ENCODE assay signal across 31 mouse cellular contexts in the genomic region with DNA sequence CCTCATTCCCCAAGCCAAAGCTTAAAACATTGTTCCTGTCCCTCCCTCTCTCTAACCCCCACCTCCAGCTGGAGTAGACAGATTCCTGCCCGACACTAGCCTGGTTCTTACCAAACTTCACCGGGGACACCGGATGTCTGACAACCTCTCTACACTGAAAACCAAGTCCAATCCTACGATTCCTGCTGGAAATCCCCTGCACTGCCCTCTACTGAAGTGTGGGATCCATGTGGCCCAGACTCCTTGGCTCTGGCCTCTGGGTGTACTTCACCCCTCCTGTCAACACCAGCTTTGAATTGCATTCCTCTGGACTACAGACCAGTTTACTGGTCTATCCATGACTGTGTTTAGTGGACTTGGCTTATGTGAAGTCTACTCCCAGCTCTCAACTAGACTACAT. TPM values are rescaled to one million over a fixed set of nuclear protein-coding genes. Genes with fewer than 3 reads are reported as not detected.
A peak's percentile ranks its signal among the peaks of the same experiment; 100 is the strongest.
DNase-seq lines count a peak whose midpoint lies in the region; ATAC-seq lines count a peak whose summit lies in the region.
"Had no signal": no experiment of that assay in that cellular context is flagged by ENCODE, and none has a peak within 500 bp of the region (broad histone marks: within the 10 kb centered on the region; RNA-seq: fewer than 3 reads in every experiment).

No protein-coding gene starts in this region.

- no peaks in the 10 kb centered on the region for H3K9me3 ChIP-seq in heart, embryonic 12.5 days (replicated peaks)
- H3K9me3 ChIP-seq in heart, embryonic 16.5 days (replicated peaks; ENCODE audit: control insufficient read depth, low read length), result no peaks in the 10 kb centered on the region
- H3K9me3 ChIP-seq: embryonic facial prominence, embryonic 10.5 days; limb, embryonic 13.5 days; liver, embryonic 13.5 days; midbrain, embryonic 15.5 days; neural tube, embryonic 12.5 days had no signal

- H3K36me3 ChIP-seq in heart, embryonic 12.5 days, result peaks cover 79% of the 10 kb centered on the region
- peaks cover 29% of the 10 kb centered on the region for H3K36me3 ChIP-seq in heart, embryonic 16.5 days (ENCODE audit: control insufficient read depth, insufficient read depth)
- H3K36me3 ChIP-seq: midbrain, embryonic 15.5 days; neural tube, embryonic 12.5 days had no signal

- no peak overlapping the region for H3K9ac ChIP-seq in heart, embryonic 12.5 days
- H3K9ac ChIP-seq in heart, embryonic 16.5 days (ENCODE audit: low read length), result no peak overlapping the region
- H3K9ac ChIP-seq: forebrain, postnatal 0 days; limb, embryonic 13.5 days; liver, embryonic 13.5 days; midbrain, embryonic 15.5 days; neural tube, embryonic 12.5 days had no signal

- ATAC-seq in heart, embryonic 12.5 days (ENCODE audit: insufficient number of reproducible peaks, low FRiP score), result no peak
- no peak for ATAC-seq in heart, embryonic 16.5 days (replicated peaks; ENCODE audit: extremely low read depth, insufficient read depth, low FRiP score)
- ATAC-seq in erythroid progenitor cell, adult 5-6 weeks (replicated peaks; ENCODE audit: low FRiP score, poor library complexity, severe bottlenecking), result no peak
- ATAC-seq: CD4-positive, CD25-positive, alpha-beta regulatory T cell, adult 4 months; forebrain, postnatal 0 days; hindbrain, postnatal 0 days; intestine, embryonic 16.5 days; midbrain, embryonic 15.5 days had no signal

- no peak overlapping the region for H3K27ac ChIP-seq in heart, embryonic 12.5 days (ENCODE audit: poor library complexity, severe bottlenecking)
- 0 out of 2 replicates have a peak overlapping the region, but pooled peaks have one; percentile 16 for H3K27ac ChIP-seq in heart, embryonic 16.5 days (ENCODE audit: low read length)
- H3K27ac ChIP-seq: embryonic facial prominence, embryonic 10.5 days; hindbrain, postnatal 0 days; limb, embryonic 13.5 days; liver, embryonic 13.5 days; macrophage; midbrain, embryonic 15.5 days; neural tube, embryonic 12.5 days had no signal

- no peaks in the 10 kb centered on the region for H3K27me3 ChIP-seq in heart, embryonic 12.5 days (replicated peaks)
- H3K27me3 ChIP-seq in heart, embryonic 16.5 days (ENCODE audit: control insufficient read depth, insufficient read depth, low read length), result no peaks in the 10 kb centered on the region
- H3K27me3 ChIP-seq: limb, embryonic 13.5 days; liver, embryonic 13.5 days; midbrain, embryonic 15.5 days; neural tube, embryonic 12.5 days had no signal

- WGBS in heart, embryonic 12.5 days, result 66% methylated on average over 4 of the region's 4 CpGs
- WGBS in heart, embryonic 16.5 days, result 39% methylated on average over 4 of the region's 4 CpGs

- no peak overlapping the region for H3K4me2 ChIP-seq in heart, embryonic 12.5 days
- H3K4me2 ChIP-seq in heart, embryonic 16.5 days (ENCODE audit: low read depth, low read length), result no peak overlapping the region
- H3K4me2 ChIP-seq: limb, embryonic 13.5 days; liver, embryonic 13.5 days; midbrain, embryonic 15.5 days; neural tube, embryonic 12.5 days had no signal

- peaks cover 27% of the 10 kb centered on the region for H3K4me1 ChIP-seq in heart, embryonic 12.5 days (replicated peaks)
- H3K4me1 ChIP-seq in heart, embryonic 16.5 days (ENCODE audit: control insufficient read depth, insufficient read depth, low read length), result peaks cover 17% of the 10 kb centered on the region
- H3K4me1 ChIP-seq: midbrain, embryonic 15.5 days; neural tube, embryonic 12.5 days had no signal

- peak; percentile 97 for DNase-seq in heart, adult 11 months
- peak; percentile 30 for DNase-seq in lung, postnatal 36 days
- DNase-seq in lung, postnatal 14 days, result no peak
- DNase-seq in layer of hippocampus, postnatal 36 days, result no peak
- DNase-seq: adrenal gland, postnatal 36 days; cerebellum, postnatal 10 days; forebrain, postnatal 0 days; kidney, adult 9 months; kidney, postnatal 14 days; liver, embryonic 13.5 days; lung, adult 2 months; retina, postnatal 1 day; thymus, postnatal 14 days had no signal

- no peak overlapping the region for H3K4me3 ChIP-seq in heart, embryonic 12.5 days
- no peak overlapping the region for H3K4me3 ChIP-seq in heart, embryonic 16.5 days (ENCODE audit: low read length)
- H3K4me3 ChIP-seq: embryonic facial prominence, embryonic 10.5 days; limb, embryonic 13.5 days; liver, embryonic 13.5 days; midbrain, embryonic 15.5 days; neural tube, embryonic 12.5 days had no signal

RNA-seq across cellular contexts. Expression of a gene that starts 9.3 kb away (rescaled TPM):
- polyA plus RNA-seq in heart, embryonic 12.5 days (2016; fragmentation: Nextera tagmentation; extraction: Ambion mirVana), result 57.5 and 58.3 TPM in 2 replicates
- polyA plus RNA-seq in heart, embryonic 16.5 days (2015; fragmentation: Nextera tagmentation; extraction: Ambion mirVana), result 38.5 and 43.1 TPM in 2 replicates
- 2.5 and 3.4 TPM in 2 replicates for total RNA-seq in erythroid progenitor cell, adult 5-6 weeks (2015; ENCODE audit: low replicate concordance)
- 4.0 and 13.7 TPM in 2 replicates for total RNA-seq in erythroid progenitor cell, adult 5-6 weeks (2017; ENCODE audit: low replicate concordance)
- total RNA-seq in layer of hippocampus, postnatal 36 days (2021), result 10 to 100 TPM; 20.5 to 20.7 TPM

RNA-seq across cellular contexts. Expression of a gene that starts 13.4 kb away (rescaled TPM):
- polyA plus RNA-seq in heart, embryonic 12.5 days (2016; fragmentation: Nextera tagmentation; extraction: Ambion mirVana), result 2.0 and 2.3 TPM in 2 replicates
- polyA plus RNA-seq in heart, embryonic 16.5 days (2015; fragmentation: Nextera tagmentation; extraction: Ambion mirVana), result 1.3 and 1.7 TPM in 2 replicates
- not detected in 2 replicates for total RNA-seq in erythroid progenitor cell, adult 5-6 weeks (2015; ENCODE audit: low replicate concordance)
- 2.4 TPM in 1 of 2 replicates, not detected in the other for total RNA-seq in erythroid progenitor cell, adult 5-6 weeks (2017; ENCODE audit: low replicate concordance)
- total RNA-seq in layer of hippocampus, postnatal 36 days (2021), result 10 to 100 TPM; 41.7 to 45.8 TPM

RNA-seq across cellular contexts. Expression of a gene that starts 18.3 kb away (rescaled TPM):
- 45.2 and 49.1 TPM in 2 replicates for polyA plus RNA-seq in heart, embryonic 12.5 days (2016; fragmentation: Nextera tagmentation; extraction: Ambion mirVana)
- polyA plus RNA-seq in heart, embryonic 16.5 days (2015; fragmentation: Nextera tagmentation; extraction: Ambion mirVana), result 89.4 and 112 TPM in 2 replicates
- total RNA-seq in erythroid progenitor cell, adult 5-6 weeks (2015; ENCODE audit: low replicate concordance), result 20.2 and 25.2 TPM in 2 replicates
- total RNA-seq in erythroid progenitor cell, adult 5-6 weeks (2017; ENCODE audit: low replicate concordance), result 2.7 and 4.2 TPM in 2 replicates
- 10 to 100 TPM; 57.0 to 69.0 TPM for total RNA-seq in layer of hippocampus, postnatal 36 days (2021)

RNA-seq across cellular contexts. Expression of a gene that starts 22.7 kb away (rescaled TPM):
- polyA plus RNA-seq in heart, embryonic 12.5 days (2016; fragmentation: Nextera tagmentation; extraction: Ambion mirVana), result not detected in 2 replicates
- not detected in 2 replicates for polyA plus RNA-seq in heart, embryonic 16.5 days (2015; fragmentation: Nextera tagmentation; extraction: Ambion mirVana)
- not detected in 2 replicates for total RNA-seq in erythroid progenitor cell, adult 5-6 weeks (2015; ENCODE audit: low replicate concordance)
- total RNA-seq in erythroid progenitor cell, adult 5-6 weeks (2017; ENCODE audit: low replicate concordance), result not detected in 2 replicates
- total RNA-seq in layer of hippocampus, postnatal 36 days (2021), result not detected
- total RNA-seq: adrenal gland, adult 18-20 months; adrenal gland, postnatal 36 days; forebrain, postnatal 0 days; gastrocnemius, postnatal 4 days; hindbrain, postnatal 0 days; layer of hippocampus, adult 18-20 months; layer of hippocampus, postnatal 14 days had no signal
- polyA plus RNA-seq: CD4-positive, CD25-positive, alpha-beta regulatory T cell, adult 4 months; cortical plate, adult 2 months; embryonic facial prominence, embryonic 10.5 days; forebrain, embryonic 11.5 days; forebrain, postnatal 0 days; hindbrain, embryonic 11.5 days; hindbrain, postnatal 0 days; intestine, embryonic 16.5 days; limb, embryonic 13.5 days; liver, embryonic 13.5 days; midbrain, embryonic 15.5 days; neural tube, embryonic 12.5 days had no signal

RNA-seq across cellular contexts. Expression of a gene that starts 22.9 kb away (rescaled TPM):
- 0.73 and 1.1 TPM in 2 replicates for polyA plus RNA-seq in heart, embryonic 12.5 days (2016; fragmentation: Nextera tagmentation; extraction: Ambion mirVana)
- 0.79 and 0.89 TPM in 2 replicates for polyA plus RNA-seq in heart, embryonic 16.5 days (2015; fragmentation: Nextera tagmentation; extraction: Ambion mirVana)
- total RNA-seq in erythroid progenitor cell, adult 5-6 weeks (2015; ENCODE audit: low replicate concordance), result not detected in 2 replicates
- total RNA-seq in erythroid progenitor cell, adult 5-6 weeks (2017; ENCODE audit: low replicate concordance), result not detected in 2 replicates
- total RNA-seq in layer of hippocampus, postnatal 36 days (2021), result 1 to 10 TPM; 1.6 TPM
- polyA plus RNA-seq: macrophage had no signal

Comparison
In these comparisons a context has a peak if more than half of its experiments do, and no peak if none do; other contexts are left out.
1. DNase-seq: peak in heart, adult 11 months (single experiment) and lung, postnatal 36 days (single experiment); none in lung, postnatal 14 days (single experiment) and layer of hippocampus, postnatal 36 days (0 of 2).
2. RNA of a gene that starts 13.4 kb away (total RNA-seq): 41.7 to 45.8 TPM in layer of hippocampus, postnatal 36 days; 2.4 TPM in erythroid progenitor cell, adult 5-6 weeks; every median in the first group is over 10 times any median in the second.